Mouse (Mus musculus): Measurements from ENCODE around the gene Galnt6. TPM values are rescaled to one million over a fixed set of nuclear protein-coding genes. Genes with fewer than 3 reads are reported as not detected.

Gene Galnt6
- polyA plus RNA-seq, 1 experiment from 2014 or later: 0.07 TPM

- WGBS: 78% methylated on average over 4 of the region's 4 CpGs
- DNase-seq (ENCODE audit: low spot score): no peak
- H3K4me3 ChIP-seq (ENCODE audit: low read depth, low read length): no peak overlapping the region
- no peaks in the 10 kb centered on the region for H3K36me3 ChIP-seq (ENCODE audit: control insufficient read depth, insufficient read depth, low read length)
- no peaks in the 10 kb centered on the region for H3K27me3 ChIP-seq (ENCODE audit: control insufficient read depth, insufficient read depth, low read length)
- no peaks in the 10 kb centered on the region for H3K4me1 ChIP-seq (ENCODE audit: control insufficient read depth, insufficient read depth, low read length)
- no peak overlapping the region for H3K27ac ChIP-seq (replicated peaks; ENCODE audit: low read depth, low read length)
- no peak for ATAC-seq (ENCODE audit: insufficient number of reproducible peaks, low FRiP score, low TSS enrichment, low read depth)
- H3K9me3 ChIP-seq (ENCODE audit: control insufficient read depth, low read length): no peaks in the 10 kb centered on the region
- H3K9ac ChIP-seq (ENCODE audit: low read length): no peak overlapping the region
- H3K4me2 ChIP-seq (ENCODE audit: low read depth, severe bottlenecking): no peak overlapping the region
Observed at GRCm38 (mm10) chr15:100722026-100722425, 7.2 kb downstream of the Galnt6 start.

GRCm38 (mm10) chr15:100721445-100721844, 7.7 kb downstream of the Galnt6 start:
- H3K4me1 ChIP-seq (ENCODE audit: control insufficient read depth, insufficient read depth, low read length): no peaks in the 10 kb centered on the region
- H3K27me3 ChIP-seq (ENCODE audit: control insufficient read depth, insufficient read depth, low read length): no peaks in the 10 kb centered on the region
- 90% methylated on average over 5 of the region's 5 CpGs for WGBS
- no peak overlapping the region for H3K27ac ChIP-seq (replicated peaks; ENCODE audit: low read depth, low read length)
- no peaks in the 10 kb centered on the region for H3K36me3 ChIP-seq (ENCODE audit: control insufficient read depth, insufficient read depth, low read length)
- H3K4me3 ChIP-seq (ENCODE audit: low read depth, low read length): no peak overlapping the region
- DNase-seq (ENCODE audit: low spot score): no peak
- no peaks in the 10 kb centered on the region for H3K9me3 ChIP-seq (ENCODE audit: control insufficient read depth, low read length)
- no peak overlapping the region for H3K4me2 ChIP-seq (ENCODE audit: low read depth, severe bottlenecking)
- H3K9ac ChIP-seq (ENCODE audit: low read length): no peak overlapping the region
- ATAC-seq (ENCODE audit: insufficient number of reproducible peaks, low FRiP score, low TSS enrichment, low read depth): no peak

- no peak overlapping the region for H3K27ac ChIP-seq (replicated peaks; ENCODE audit: low read depth, low read length)
- no peaks in the 10 kb centered on the region for H3K36me3 ChIP-seq (ENCODE audit: control insufficient read depth, insufficient read depth, low read length)
- DNase-seq (ENCODE audit: low spot score) (no peak), ATAC-seq (ENCODE audit: insufficient number of reproducible peaks, low FRiP score, low TSS enrichment, low read depth) (no peak)
- H3K4me2 ChIP-seq (ENCODE audit: low read depth, severe bottlenecking): no peak overlapping the region
- H3K27me3 ChIP-seq (ENCODE audit: control insufficient read depth, insufficient read depth, low read length): no peaks in the 10 kb centered on the region
- 79% methylated on average over 10 of the region's 10 CpGs for WGBS
- no peaks in the 10 kb centered on the region for H3K9me3 ChIP-seq (ENCODE audit: control insufficient read depth, low read length)
- no peak overlapping the region for H3K4me3 ChIP-seq (ENCODE audit: low read depth, low read length)
- H3K9ac ChIP-seq (ENCODE audit: low read length): no peak overlapping the region
- no peaks in the 10 kb centered on the region for H3K4me1 ChIP-seq (ENCODE audit: control insufficient read depth, insufficient read depth, low read length)
Observed at GRCm38 (mm10) chr15:100720066-100720465, 9.1 kb downstream of the Galnt6 start.

- DNase-seq (ENCODE audit: low spot score) (no peak), ATAC-seq (ENCODE audit: insufficient number of reproducible peaks, low FRiP score, low TSS enrichment, low read depth) (no peak)
- Histone ChIP-seq H3K27ac (replicated peaks; ENCODE audit: low read depth, low read length) (no peak overlapping the region), H3K27me3 (ENCODE audit: control insufficient read depth, insufficient read depth, low read length) (no peaks in the 10 kb centered on the region), H3K4me3 (ENCODE audit: low read depth, low read length) (no peak overlapping the region), H3K9ac (ENCODE audit: low read length) (no peak overlapping the region), H3K4me2 (ENCODE audit: low read depth, severe bottlenecking) (no peak overlapping the region), H3K36me3 (ENCODE audit: control insufficient read depth, insufficient read depth, low read length) (no peaks in the 10 kb centered on the region), H3K9me3 (ENCODE audit: control insufficient read depth, low read length) (no peaks in the 10 kb centered on the region), H3K4me1 (ENCODE audit: control insufficient read depth, insufficient read depth, low read length) (no peaks in the 10 kb centered on the region)
- 90% methylated on average over 5 of the region's 5 CpGs for WGBS
Observed at GRCm38 (mm10) chr15:100719217-100719616, 10.0 kb downstream of the Galnt6 start.

GRCm38 (mm10) chr15:100718572-100718971, 10.6 kb downstream of the Galnt6 start:
- Histone ChIP-seq H3K4me2 (ENCODE audit: low read depth, severe bottlenecking) (no peak overlapping the region), H3K27me3 (ENCODE audit: control insufficient read depth, insufficient read depth, low read length) (no peaks in the 10 kb centered on the region), H3K36me3 (ENCODE audit: control insufficient read depth, insufficient read depth, low read length) (no peaks in the 10 kb centered on the region), H3K9ac (ENCODE audit: low read length) (no peak overlapping the region), H3K4me3 (ENCODE audit: low read depth, low read length) (no peak overlapping the region), H3K27ac (replicated peaks; ENCODE audit: low read depth, low read length) (no peak overlapping the region), H3K9me3 (ENCODE audit: control insufficient read depth, low read length) (no peaks in the 10 kb centered on the region), H3K4me1 (ENCODE audit: control insufficient read depth, insufficient read depth, low read length) (no peaks in the 10 kb centered on the region)
- DNase-seq (ENCODE audit: low spot score) (no peak), ATAC-seq (ENCODE audit: insufficient number of reproducible peaks, low FRiP score, low TSS enrichment, low read depth) (no peak)
- 80% methylated on average over 11 of the region's 11 CpGs for WGBS

GRCm38 (mm10) chr15:100717933-100718332, 11.2 kb downstream of the Galnt6 start:
- no peak overlapping the region for H3K9ac ChIP-seq (ENCODE audit: low read length)
- no peak overlapping the region for H3K27ac ChIP-seq (replicated peaks; ENCODE audit: low read depth, low read length)
- ATAC-seq (ENCODE audit: insufficient number of reproducible peaks, low FRiP score, low TSS enrichment, low read depth) (no peak), DNase-seq (ENCODE audit: low spot score) (no peak)
- no peaks in the 10 kb centered on the region for H3K27me3 ChIP-seq (ENCODE audit: control insufficient read depth, insufficient read depth, low read length)
- no peak overlapping the region for H3K4me2 ChIP-seq (ENCODE audit: low read depth, severe bottlenecking)
- no peaks in the 10 kb centered on the region for H3K9me3 ChIP-seq (ENCODE audit: control insufficient read depth, low read length)
- no peak overlapping the region for H3K4me3 ChIP-seq (ENCODE audit: low read depth, low read length)
- 85% methylated on average over 6 of the region's 6 CpGs for WGBS
- no peaks in the 10 kb centered on the region for H3K4me1 ChIP-seq (ENCODE audit: control insufficient read depth, insufficient read depth, low read length)
- H3K36me3 ChIP-seq (ENCODE audit: control insufficient read depth, insufficient read depth, low read length): no peaks in the 10 kb centered on the region

- 80% methylated on average over 9 of the region's 9 CpGs for WGBS
Observed at GRCm38 (mm10) chr15:100715399-100715993, 13.7 kb downstream of the Galnt6 start.

GRCm38 (mm10) chr15:100714470-100714869, 14.7 kb downstream of the Galnt6 start:
- Histone ChIP-seq H3K4me2 (ENCODE audit: low read depth, severe bottlenecking) (no peak overlapping the region), H3K9ac (ENCODE audit: low read length) (no peak overlapping the region), H3K4me3 (ENCODE audit: low read depth, low read length) (no peak overlapping the region), H3K27me3 (ENCODE audit: control insufficient read depth, insufficient read depth, low read length) (no peaks in the 10 kb centered on the region), H3K36me3 (ENCODE audit: control insufficient read depth, insufficient read depth, low read length) (no peaks in the 10 kb centered on the region), H3K4me1 (ENCODE audit: control insufficient read depth, insufficient read depth, low read length) (no peaks in the 10 kb centered on the region), H3K9me3 (ENCODE audit: control insufficient read depth, low read length) (no peaks in the 10 kb centered on the region; the same call in 1 of the 2 replicates), H3K27ac (replicated peaks; ENCODE audit: low read depth, low read length) (no peak overlapping the region)
- DNase-seq (ENCODE audit: low spot score) (no peak), ATAC-seq (ENCODE audit: insufficient number of reproducible peaks, low FRiP score, low TSS enrichment, low read depth) (no peak)
- 85% methylated on average over 8 of the region's 8 CpGs for WGBS

More at GRCm38 (mm10) chr15:100715399-100715993, 13.7 kb downstream of the Galnt6 start:
- Histone ChIP-seq H3K4me3 (ENCODE audit: low read depth, low read length) (no peak overlapping the region), H3K4me1 (ENCODE audit: control insufficient read depth, insufficient read depth, low read length) (no peaks in the 10 kb centered on the region), H3K4me2 (ENCODE audit: low read depth, severe bottlenecking) (no peak overlapping the region), H3K27me3 (ENCODE audit: control insufficient read depth, insufficient read depth, low read length) (no peaks in the 10 kb centered on the region), H3K36me3 (ENCODE audit: control insufficient read depth, insufficient read depth, low read length) (no peaks in the 10 kb centered on the region), H3K9ac (ENCODE audit: low read length) (no peak overlapping the region), H3K27ac (replicated peaks; ENCODE audit: low read depth, low read length) (no peak overlapping the region), H3K9me3 (ENCODE audit: control insufficient read depth, low read length) (no peaks in the 10 kb centered on the region; the same call in 1 of the 2 replicates)
- ATAC-seq (ENCODE audit: insufficient number of reproducible peaks, low FRiP score, low TSS enrichment, low read depth) (no peak), DNase-seq (ENCODE audit: low spot score) (no peak)

- Histone ChIP-seq H3K9ac (ENCODE audit: low read length) (no peak overlapping the region), H3K27me3 (ENCODE audit: control insufficient read depth, insufficient read depth, low read length) (no peaks in the 10 kb centered on the region), H3K36me3 (ENCODE audit: control insufficient read depth, insufficient read depth, low read length) (no peaks in the 10 kb centered on the region), H3K4me2 (ENCODE audit: low read depth, severe bottlenecking) (no peak overlapping the region), H3K4me1 (ENCODE audit: control insufficient read depth, insufficient read depth, low read length) (no peaks in the 10 kb centered on the region), H3K9me3 (ENCODE audit: control insufficient read depth, low read length) (no peaks in the 10 kb centered on the region; the same call in 1 of the 2 replicates), H3K4me3 (ENCODE audit: low read depth, low read length) (no peak overlapping the region), H3K27ac (replicated peaks; ENCODE audit: low read depth, low read length) (no peak overlapping the region)
- DNase-seq (ENCODE audit: low spot score) (no peak), ATAC-seq (ENCODE audit: insufficient number of reproducible peaks, low FRiP score, low TSS enrichment, low read depth) (no peak)
- 47% methylated on average over 6 of the region's 6 CpGs for WGBS
Observed at GRCm38 (mm10) chr15:100710838-100711237, 18.3 kb downstream of the Galnt6 start.
